Mouse (Mus musculus): ENCODE measurements at regions not wholly inside any gene's neighbourhood (a gene's known extent, or its start where the extent isn't known, plus 50 kb on each side); places are given as distances from the start of the nearest gene placed in this dataset.

GRCm38 (mm10) chr7:137674596-137674995 lies 237.2 kb downstream of the Glrx3 start:
- TF ChIP-seq EP300 (optimal IDR thresholded peaks at IDR 0.05) = no peak
- no peak for TF ChIP-seq CTCF (IDR thresholded peaks at IDR 0.05; ENCODE audit: low read depth)

All from stomach, postnatal 0 days (tissue).